Mouse (Mus musculus) mature B cell (primary cell): ENCODE data around the gene Olfr1330.
"Not testable (repeated sequence)": the region's sequence is repeated elsewhere in the genome, so short reads cannot be mapped to it uniquely, and the experiment has no call there.

Experiments
- in situ Hi-C: fragments of 300-500 bp; cut with MboI; formaldehyde crosslinking; loops from 2 replicates; pipeline ENCODE4 v1.14.3; 2019

The Olfr1330 gene

GRCm38 (mm10) chr4:118888297-118888696 is at the start of gene Olfr1330:
Olfr1330 (plus strand) TSS chr4:118888597.
- in situ Hi-C loops, result no loop called here

- in situ Hi-C loops, result no loop called here
These were observed 26.6 kb upstream of the Olfr1330 start for GRCm38 (mm10) chr4:118861791-118862190.

- in situ Hi-C loops, result no loop called here
These were observed 25.7 kb upstream of the Olfr1330 start for GRCm38 (mm10) chr4:118862704-118863103.

GRCm38 (mm10) chr4:118864349-118864748 is 24.0 kb upstream of the Olfr1330 start, which contains the start of gene Olfr1331:
Olfr1331 (plus strand) TSS chr4:118864649.
- in situ Hi-C loops, result no loop called here

GRCm38 (mm10) chr4:118867566-118867965 is 20.8 kb upstream of the Olfr1330 start:
- in situ Hi-C loops, result no loop called here

- in situ Hi-C loops, result no loop called here
These were observed 13.6 kb downstream of the Olfr1330 start for GRCm38 (mm10) chr4:118901981-118902380.

- in situ Hi-C loops, result not testable (repeated sequence)
These were observed 29.0 kb downstream of the Olfr1330 start, which contains the start of gene Olfr1329 for GRCm38 (mm10) chr4:118917365-118917764. Olfr1329 (minus strand) TSS chr4:118917465.

- in situ Hi-C loops, result not testable (repeated sequence)
These were observed 42.9 kb downstream of the Olfr1330 start for GRCm38 (mm10) chr4:118931326-118931725.

- in situ Hi-C loops, result no loop called here
These were observed 50.1 kb downstream of the Olfr1330 start, which contains the start of gene Olfr1328 for GRCm38 (mm10) chr4:118938512-118938911. Olfr1328 (minus strand) TSS chr4:118938612.
